Mouse (Mus musculus): ENCODE data around the gene Ctf2. TPM values are rescaled to one million over a fixed set of nuclear protein-coding genes. Genes with fewer than 3 reads are reported as not detected.

The Ctf2 gene
- polyA plus RNA-seq, 1 experiment from 2014 or later, result 0.32 TPM

DNA sequence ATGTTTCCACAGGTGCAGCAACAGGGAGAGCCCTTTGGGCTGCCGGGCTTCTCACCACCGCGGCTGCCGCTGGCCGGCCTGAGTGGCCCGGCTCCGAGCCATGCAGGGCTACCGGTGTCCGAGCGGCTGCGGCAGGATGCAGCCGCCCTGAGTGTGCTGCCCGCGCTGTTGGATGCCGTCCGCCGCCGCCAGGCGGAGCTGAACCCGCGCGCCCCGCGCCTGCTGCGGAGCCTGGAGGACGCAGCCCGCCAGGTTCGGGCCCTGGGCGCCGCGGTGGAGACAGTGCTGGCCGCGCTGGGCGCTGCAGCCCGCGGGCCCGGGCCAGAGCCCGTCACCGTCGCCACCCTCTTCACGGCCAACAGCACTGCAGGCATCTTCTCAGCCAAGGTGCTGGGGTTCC, 15.0 kb downstream of the Ctf2 start:
- DNase-seq (ENCODE audit: low spot score), result peak; percentile 77
- WGBS, result under 1% methylated on average over 41 of the region's 41 CpGs
- Histone ChIP-seq H3K27ac (replicated peaks; ENCODE audit: low read depth, low read length) (0 out of 2 replicates have a peak overlapping the region, but pooled peaks have one; percentile 1), H3K27me3 (ENCODE audit: control insufficient read depth, insufficient read depth, low read length) (no peaks in the 10 kb centered on the region), H3K4me3 (ENCODE audit: low read depth, low read length) (peak overlapping the region; percentile 24), H3K4me2 (ENCODE audit: low read depth, severe bottlenecking) (peak overlapping the region; percentile 71), H3K4me1 (ENCODE audit: control insufficient read depth, insufficient read depth, low read length) (peaks cover 11% of the 10 kb centered on the region; the same call in 1 of the 2 replicates), H3K9me3 (ENCODE audit: control insufficient read depth, low read length) (no peaks in the 10 kb centered on the region), H3K9ac (ENCODE audit: low read length) (peak overlapping the region; percentile 61), H3K36me3 (ENCODE audit: control insufficient read depth, insufficient read depth, low read length) (no peaks in the 10 kb centered on the region)
- ATAC-seq (ENCODE audit: insufficient number of reproducible peaks, low FRiP score, low TSS enrichment, low read depth), result no peak

DNA sequence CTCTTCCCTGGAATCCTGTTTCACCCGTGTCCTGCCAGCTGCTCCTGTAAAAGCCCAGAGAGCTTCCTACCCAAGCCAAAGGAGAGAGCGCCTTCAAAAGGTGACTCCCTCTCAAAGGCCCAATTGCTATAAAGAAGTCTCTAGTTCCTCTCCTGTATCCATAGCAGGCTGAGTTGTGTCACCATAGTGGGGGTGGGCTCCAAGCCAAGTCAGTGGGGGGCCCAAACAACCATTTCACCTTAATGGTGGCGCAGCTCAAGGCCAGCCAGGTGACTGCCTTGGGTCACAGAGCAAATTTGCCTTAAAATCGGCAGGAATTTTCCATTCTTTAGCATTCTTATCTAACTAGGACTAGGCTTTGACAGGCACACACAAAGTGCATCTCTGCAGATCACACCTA, 17.1 kb downstream of the Ctf2 start:
- Histone ChIP-seq H3K4me3 (ENCODE audit: low read depth, low read length) (no peak overlapping the region), H3K36me3 (ENCODE audit: control insufficient read depth, insufficient read depth, low read length) (no peaks in the 10 kb centered on the region), H3K9ac (ENCODE audit: low read length) (no peak overlapping the region), H3K4me2 (ENCODE audit: low read depth, severe bottlenecking) (no peak overlapping the region), H3K9me3 (ENCODE audit: control insufficient read depth, low read length) (no peaks in the 10 kb centered on the region), H3K27ac (replicated peaks; ENCODE audit: low read depth, low read length) (no peak overlapping the region), H3K4me1 (ENCODE audit: control insufficient read depth, insufficient read depth, low read length) (peaks cover 20% of the 10 kb centered on the region), H3K27me3 (ENCODE audit: control insufficient read depth, insufficient read depth, low read length) (no peaks in the 10 kb centered on the region)
- WGBS, result 84% methylated on average over 4 of the region's 4 CpGs
- ATAC-seq (ENCODE audit: insufficient number of reproducible peaks, low FRiP score, low TSS enrichment, low read depth) (no peak), DNase-seq (ENCODE audit: low spot score) (no peak)

DNA sequence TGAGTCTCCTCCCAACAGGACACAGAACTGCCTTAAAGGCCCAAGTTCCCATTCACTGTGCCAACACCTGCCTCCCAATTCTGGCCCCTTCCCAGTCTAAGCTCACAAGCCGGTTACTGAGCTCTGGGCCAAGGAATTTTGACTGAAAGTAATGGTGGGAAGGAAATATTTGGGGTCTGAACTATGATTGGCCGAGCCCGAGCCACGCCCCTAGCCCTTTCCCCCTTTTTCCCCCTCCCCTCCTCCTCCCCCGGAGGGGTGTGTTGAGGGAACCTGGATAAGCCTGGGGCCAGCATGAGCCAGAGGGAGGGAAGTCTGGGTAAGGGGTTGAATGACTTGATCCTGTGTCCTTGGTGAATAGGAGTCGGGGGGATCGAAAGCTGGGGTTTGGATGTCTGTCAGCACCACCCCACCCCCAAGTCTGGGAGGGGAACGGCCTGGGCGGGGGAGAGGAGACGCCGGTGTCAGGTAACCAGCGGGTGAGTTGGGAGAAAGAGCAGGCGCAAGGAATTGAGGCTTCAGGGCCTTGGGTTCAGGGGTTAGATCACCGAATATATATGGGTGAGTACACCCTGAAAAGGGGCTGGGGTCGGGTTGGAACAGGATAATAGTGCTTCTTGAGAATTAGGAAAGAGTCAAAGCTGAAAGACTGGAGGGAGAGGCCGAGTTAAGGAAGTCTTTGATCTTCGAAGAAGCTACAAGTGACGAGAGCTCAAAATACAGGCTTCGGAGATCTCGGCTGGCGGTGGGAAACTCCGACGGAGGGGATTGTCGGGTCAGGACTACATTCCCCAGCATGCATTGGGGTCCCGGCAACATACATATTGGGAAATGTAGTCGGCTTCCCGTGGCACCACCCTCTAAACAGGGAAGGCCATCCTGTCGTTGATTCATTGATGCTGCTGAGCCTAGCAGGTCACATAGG, 19.2 kb downstream of the Ctf2 start, which contains the start of gene Ctf1:
Gene Ctf1, plus strand, starts transcription at position 276 of the 925 bp plus-strand sequence.
- ATAC-seq (ENCODE audit: insufficient number of reproducible peaks, low FRiP score, low TSS enrichment, low read depth), result peak; percentile 75
- peaks cover 24% of the 10 kb centered on the region for H3K4me1 ChIP-seq (ENCODE audit: control insufficient read depth, insufficient read depth, low read length)
- peak within 1 kb of the TSS; percentile 66 for H3K9ac ChIP-seq (ENCODE audit: low read length)
- H3K4me3 ChIP-seq (ENCODE audit: low read depth, low read length), result peak within 1 kb of the TSS; percentile 39
- H3K9me3 ChIP-seq (ENCODE audit: control insufficient read depth, low read length), result no peaks in the 10 kb centered on the region
- under 1% methylated on average over 28 of the region's 28 CpGs for WGBS
- DNase-seq (ENCODE audit: low spot score), result peak; percentile 90
- peak within 1 kb of the TSS; percentile 64 for H3K4me2 ChIP-seq (ENCODE audit: low read depth, severe bottlenecking)
- H3K27ac ChIP-seq (replicated peaks; ENCODE audit: low read depth, low read length), result peak within 1 kb of the TSS; percentile 85
- H3K27me3 ChIP-seq (ENCODE audit: control insufficient read depth, insufficient read depth, low read length), result no peaks in the 10 kb centered on the region
- no peaks in the 10 kb centered on the region for H3K36me3 ChIP-seq (ENCODE audit: control insufficient read depth, insufficient read depth, low read length)

DNA sequence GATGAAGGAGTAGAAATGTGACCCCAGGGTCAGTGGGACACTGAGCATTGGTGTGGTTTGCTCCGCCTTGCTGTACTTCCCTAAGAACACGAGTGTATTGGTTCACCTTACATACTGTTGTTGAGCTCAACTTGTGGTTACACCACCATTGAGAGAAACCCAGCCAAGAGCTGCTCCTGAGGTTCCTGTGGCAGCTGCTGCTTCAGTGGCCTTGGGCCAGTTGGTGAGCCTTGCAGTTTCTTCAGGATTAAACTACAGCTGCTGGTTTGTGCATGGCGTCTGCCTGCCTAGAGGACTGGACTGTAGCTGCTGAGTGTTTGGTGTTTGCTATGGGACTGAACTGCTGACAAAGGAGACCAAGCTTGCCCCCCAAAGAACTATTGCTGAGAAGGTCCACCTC, 20.5 kb downstream of the Ctf2 start:
- H3K4me2 ChIP-seq (ENCODE audit: low read depth, severe bottlenecking), result peak overlapping the region; percentile 22
- no peak overlapping the region for H3K4me3 ChIP-seq (ENCODE audit: low read depth, low read length)

DNA sequence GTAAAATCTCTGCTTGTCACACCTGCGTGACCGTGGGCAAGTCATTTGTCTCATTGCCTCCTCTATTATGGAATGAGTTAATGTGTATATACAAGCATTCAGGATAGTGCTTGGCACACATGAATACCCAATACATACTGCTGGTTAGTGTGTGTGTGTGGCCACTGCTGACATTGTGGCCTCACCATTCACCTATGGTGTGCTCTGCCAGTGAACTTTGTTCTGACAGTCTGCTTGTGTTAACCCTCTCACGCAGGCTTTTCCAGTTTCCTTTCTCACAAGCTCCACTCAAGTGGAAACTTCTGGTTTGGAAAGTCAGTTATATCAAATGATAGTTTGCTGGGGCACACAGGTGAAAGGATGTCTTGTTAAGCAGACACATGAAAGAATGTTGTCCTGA, 20.9 kb downstream of the Ctf2 start:
- H3K4me2 ChIP-seq (ENCODE audit: low read depth, severe bottlenecking), result no peak overlapping the region; the same call in 1 of the 2 replicates
- H3K9ac ChIP-seq (ENCODE audit: low read length), result no peak overlapping the region
- DNase-seq (ENCODE audit: low spot score) (no peak), ATAC-seq (ENCODE audit: insufficient number of reproducible peaks, low FRiP score, low TSS enrichment, low read depth) (no peak)
- H3K4me1 ChIP-seq (ENCODE audit: control insufficient read depth, insufficient read depth, low read length), result peaks cover 29% of the 10 kb centered on the region
- H3K36me3 ChIP-seq (ENCODE audit: control insufficient read depth, insufficient read depth, low read length), result peaks cover 2% of the 10 kb centered on the region; the same call in 1 of the 2 replicates
- WGBS, result 96% methylated on average over 3 of the region's 3 CpGs
- H3K27me3 ChIP-seq (ENCODE audit: control insufficient read depth, insufficient read depth, low read length), result no peaks in the 10 kb centered on the region
- H3K27ac ChIP-seq (replicated peaks; ENCODE audit: low read depth, low read length), result peak overlapping the region; percentile 85
- H3K9me3 ChIP-seq (ENCODE audit: control insufficient read depth, low read length), result no peaks in the 10 kb centered on the region
- H3K4me3 ChIP-seq (ENCODE audit: low read depth, low read length), result no peak overlapping the region

More for the DNA sequence above, 20.5 kb downstream of the Ctf2 start:
- H3K4me1 ChIP-seq (ENCODE audit: control insufficient read depth, insufficient read depth, low read length), result peaks cover 29% of the 10 kb centered on the region
- WGBS, result 81% methylated on average over 3 of the region's 3 CpGs
- peaks cover under 1% of the 10 kb centered on the region; the same call in 1 of the 2 replicates for H3K36me3 ChIP-seq (ENCODE audit: control insufficient read depth, insufficient read depth, low read length)
- no peaks in the 10 kb centered on the region for H3K9me3 ChIP-seq (ENCODE audit: control insufficient read depth, low read length)
- ATAC-seq (ENCODE audit: insufficient number of reproducible peaks, low FRiP score, low TSS enrichment, low read depth), result no peak
- H3K27ac ChIP-seq (replicated peaks; ENCODE audit: low read depth, low read length), result peak overlapping the region; percentile 85
- H3K27me3 ChIP-seq (ENCODE audit: control insufficient read depth, insufficient read depth, low read length), result no peaks in the 10 kb centered on the region
- DNase-seq (ENCODE audit: low spot score), result no peak
- peak overlapping the region; percentile 7; the same call in 1 of the 2 replicates for H3K9ac ChIP-seq (ENCODE audit: low read length)

DNA sequence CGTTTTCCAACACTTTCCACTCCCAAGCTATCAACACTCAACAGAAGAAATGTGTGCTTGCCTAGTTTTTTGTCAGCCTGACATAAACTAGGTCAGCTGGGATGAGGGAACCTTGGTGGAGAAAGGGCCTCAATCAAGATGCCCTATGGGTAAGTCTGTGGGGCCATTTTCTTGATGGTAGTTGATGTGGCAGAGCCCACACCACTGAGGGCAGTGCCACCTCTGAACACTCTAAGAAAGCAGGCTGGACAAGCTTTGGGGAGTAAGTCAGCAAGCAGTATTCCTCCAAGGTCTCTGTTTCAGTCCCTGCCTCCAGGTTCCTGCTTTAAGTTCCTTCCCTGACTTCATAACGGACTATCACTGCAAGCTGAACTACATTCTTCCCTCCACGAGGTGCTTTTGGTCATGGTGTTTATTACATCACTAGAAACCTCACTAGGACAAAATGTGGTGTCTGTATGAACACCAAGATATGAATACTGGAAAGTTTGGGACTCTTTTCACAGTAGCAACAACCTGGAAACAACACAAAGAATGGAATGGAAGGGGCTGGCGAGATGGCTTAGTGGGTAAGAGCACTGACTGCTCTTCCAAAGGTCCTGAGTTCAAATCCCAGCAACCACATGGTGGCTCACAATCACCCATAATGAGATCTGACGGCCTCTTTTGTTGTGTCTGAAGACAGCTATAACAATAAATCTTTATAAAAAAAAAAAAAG, 22.5 kb downstream of the Ctf2 start:
- ATAC-seq (ENCODE audit: insufficient number of reproducible peaks, low FRiP score, low TSS enrichment, low read depth) (no peak), DNase-seq (ENCODE audit: low spot score) (no peak)
- Histone ChIP-seq H3K9me3 (ENCODE audit: control insufficient read depth, low read length) (no peaks in the 10 kb centered on the region), H3K4me3 (ENCODE audit: low read depth, low read length) (peak overlapping the region; percentile 68), H3K4me2 (ENCODE audit: low read depth, severe bottlenecking) (peak overlapping the region; percentile 86), H3K27me3 (ENCODE audit: control insufficient read depth, insufficient read depth, low read length) (no peaks in the 10 kb centered on the region), H3K36me3 (ENCODE audit: control insufficient read depth, insufficient read depth, low read length) (peaks cover 10% of the 10 kb centered on the region), H3K4me1 (ENCODE audit: control insufficient read depth, insufficient read depth, low read length) (peaks cover 29% of the 10 kb centered on the region), H3K9ac (ENCODE audit: low read length) (peak overlapping the region; percentile 82; the same call in 1 of the 2 replicates), H3K27ac (replicated peaks; ENCODE audit: low read depth, low read length) (peak overlapping the region; percentile 95; the same call in 1 of the 2 replicates)
- 82% methylated on average over 5 of the region's 5 CpGs for WGBS

DNA sequence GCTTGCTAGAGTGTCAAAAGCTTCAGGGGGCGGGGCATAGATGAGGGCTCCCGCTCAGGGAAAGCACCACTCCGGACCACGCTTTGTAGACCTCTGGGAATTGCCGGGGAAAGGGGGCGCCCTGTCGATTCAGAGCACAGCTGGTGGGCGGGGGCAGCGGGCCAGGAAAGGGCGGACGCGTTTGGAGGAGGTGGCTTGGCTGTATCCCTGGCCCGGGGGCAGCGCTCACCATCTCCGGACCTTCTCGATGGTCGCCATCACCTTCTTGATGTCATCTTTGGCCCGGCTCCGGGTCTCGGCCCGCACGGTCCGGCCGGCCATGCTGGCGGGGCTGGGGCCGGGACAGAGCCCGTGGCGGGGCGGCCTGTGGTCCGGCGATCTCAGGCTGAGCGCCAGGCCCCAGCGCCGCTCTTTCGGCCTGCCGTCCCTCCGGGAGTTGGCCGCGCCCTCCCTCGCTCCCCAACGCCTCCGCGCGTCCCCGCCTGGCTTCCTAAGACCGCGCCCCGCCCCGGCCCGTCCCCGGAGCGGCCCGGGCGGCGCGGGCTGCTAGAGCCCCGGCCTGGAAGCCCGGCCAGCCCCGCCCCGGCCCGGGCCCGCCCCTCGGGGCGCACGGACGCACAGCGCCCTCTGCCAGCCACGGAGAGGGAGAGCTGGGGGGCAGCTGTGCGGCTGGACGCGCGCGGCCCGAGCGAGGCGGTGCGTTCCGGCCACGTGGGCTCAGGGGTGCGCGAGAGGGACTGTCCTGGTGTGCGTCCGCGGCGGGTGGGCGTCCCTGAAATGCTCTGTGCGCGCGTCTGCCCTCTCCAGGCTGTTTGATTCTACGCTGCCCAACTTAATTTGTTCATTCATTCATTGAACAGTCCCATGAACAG, 23.5 kb downstream of the Ctf2 start, which contains the start of gene Bcl7c:
Gene Bcl7c, minus strand, starts transcription at position 727 of the 872 bp plus-strand sequence.
- DNase-seq (ENCODE audit: low spot score) (peak; percentile 94), ATAC-seq (ENCODE audit: insufficient number of reproducible peaks, low FRiP score, low TSS enrichment, low read depth) (peak; percentile 67)
- peak within 1 kb of the TSS; percentile 95 for H3K27ac ChIP-seq (replicated peaks; ENCODE audit: low read depth, low read length)
- H3K27me3 ChIP-seq (ENCODE audit: control insufficient read depth, insufficient read depth, low read length), result no peaks in the 10 kb centered on the region
- H3K4me1 ChIP-seq (ENCODE audit: control insufficient read depth, insufficient read depth, low read length), result peaks cover 22% of the 10 kb centered on the region
- H3K4me3 ChIP-seq (ENCODE audit: low read depth, low read length), result peak within 1 kb of the TSS; percentile 68
- peak within 1 kb of the TSS; percentile 86 for H3K4me2 ChIP-seq (ENCODE audit: low read depth, severe bottlenecking)
- H3K9ac ChIP-seq (ENCODE audit: low read length), result peak within 1 kb of the TSS; percentile 82
- H3K36me3 ChIP-seq (ENCODE audit: control insufficient read depth, insufficient read depth, low read length), result peaks cover 10% of the 10 kb centered on the region
- H3K9me3 ChIP-seq (ENCODE audit: control insufficient read depth, low read length), result no peaks in the 10 kb centered on the region
- WGBS, result under 1% methylated on average over 86 of the region's 90 CpGs
